Mouse (Mus musculus): ENCODE data around the gene Spopl. TPM values are rescaled to one million over a fixed set of nuclear protein-coding genes. Genes with fewer than 3 reads are reported as not detected.
"Not testable (repeated sequence)": the region's sequence is repeated elsewhere in the genome, so short reads cannot be mapped to it uniquely, and the experiment has no call there.

The Spopl gene
- 10 to 100 TPM; 22.2 to 26.2 TPM for total RNA-seq (2021)
- long read RNA-seq, partial matches to known transcripts, result 1 of 4 reads
- long read RNA-seq, other reads (novel, unspliced or antisense), result 2 of 4 reads

GRCm38 (mm10) chr2:23571302-23572156 lies at the start of gene Spopl:
Gene Spopl, minus strand, starts transcription at chr2:23572106.
- peak; percentile 85 to 88 for DNase-seq (ENCODE audit: low spot score in 2 of 2)

- DNase-seq (ENCODE audit: low spot score in 2 of 2), result no peak
These were observed 48.2 kb upstream of the Spopl start for GRCm38 (mm10) chr2:23620128-23620527.

- no peak for DNase-seq (ENCODE audit: low spot score in 2 of 2)
These were observed 46.1 kb upstream of the Spopl start for GRCm38 (mm10) chr2:23617989-23618388.

GRCm38 (mm10) chr2:23605391-23605790 lies 33.5 kb upstream of the Spopl start:
- DNase-seq (ENCODE audit: low spot score in 2 of 2), result no peak

- no peak for DNase-seq (ENCODE audit: low spot score in 2 of 2)
These were observed 16.9 kb upstream of the Spopl start for GRCm38 (mm10) chr2:23588769-23589168.

GRCm38 (mm10) chr2:23572157-23572532 lies 239 bp upstream of the Spopl start:
- not testable (repeated sequence) for DNase-seq (ENCODE audit: low spot score in 2 of 2)

- no peak for DNase-seq (ENCODE audit: low spot score in 2 of 2)
These were observed 1.3 kb downstream of the Spopl start for GRCm38 (mm10) chr2:23570563-23570962.

- DNase-seq (ENCODE audit: low spot score in 2 of 2), result no peak
These were observed 3.1 kb downstream of the Spopl start for GRCm38 (mm10) chr2:23568775-23569174.

- no peak for DNase-seq (ENCODE audit: low spot score in 2 of 2)
These were observed 6.7 kb downstream of the Spopl start for GRCm38 (mm10) chr2:23565081-23565801.

- no peak for DNase-seq (ENCODE audit: low spot score in 2 of 2)
These were observed 9.0 kb downstream of the Spopl start for GRCm38 (mm10) chr2:23562898-23563297.

GRCm38 (mm10) chr2:23559186-23559585 lies 12.7 kb downstream of the Spopl start:
- DNase-seq (ENCODE audit: low spot score in 2 of 2), result no peak

- DNase-seq (ENCODE audit: low spot score in 2 of 2), result no peak
These were observed 20.7 kb downstream of the Spopl start for GRCm38 (mm10) chr2:23551235-23551634.

GRCm38 (mm10) chr2:23547220-23547619 lies 24.7 kb downstream of the Spopl start:
- no peak for DNase-seq (ENCODE audit: low spot score in 2 of 2)

- no peak for DNase-seq (ENCODE audit: low spot score in 2 of 2)
These were observed 31.9 kb downstream of the Spopl start for GRCm38 (mm10) chr2:23539967-23540366.

GRCm38 (mm10) chr2:23527717-23528116 lies 44.2 kb downstream of the Spopl start:
- DNase-seq (ENCODE audit: low spot score in 2 of 2), result not testable (repeated sequence)

GRCm38 (mm10) chr2:23505141-23505540 lies 66.8 kb downstream of the Spopl start:
- no peak for DNase-seq (ENCODE audit: low spot score in 2 of 2)

- no peak for DNase-seq (ENCODE audit: low spot score in 2 of 2)
These were observed 90.2 kb downstream of the Spopl start for GRCm38 (mm10) chr2:23481715-23482114.

GRCm38 (mm10) chr2:23467471-23467870 lies 104.4 kb downstream of the Spopl start:
- DNase-seq (ENCODE audit: low spot score in 2 of 2), result no peak

- no peak for DNase-seq (ENCODE audit: low spot score in 2 of 2)
These were observed 114.5 kb downstream of the Spopl start for GRCm38 (mm10) chr2:23457452-23457851.

Data from layer of hippocampus, postnatal 10 days (tissue).